Mouse (Mus musculus): Measurements from ENCODE around the gene Spns1. TPM values are rescaled to one million over a fixed set of nuclear protein-coding genes. Genes with fewer than 3 reads are reported as not detected.

Spns1 gene
- polyA plus RNA-seq, 1 experiment from 2014 or later = 67.6 TPM

DNA sequence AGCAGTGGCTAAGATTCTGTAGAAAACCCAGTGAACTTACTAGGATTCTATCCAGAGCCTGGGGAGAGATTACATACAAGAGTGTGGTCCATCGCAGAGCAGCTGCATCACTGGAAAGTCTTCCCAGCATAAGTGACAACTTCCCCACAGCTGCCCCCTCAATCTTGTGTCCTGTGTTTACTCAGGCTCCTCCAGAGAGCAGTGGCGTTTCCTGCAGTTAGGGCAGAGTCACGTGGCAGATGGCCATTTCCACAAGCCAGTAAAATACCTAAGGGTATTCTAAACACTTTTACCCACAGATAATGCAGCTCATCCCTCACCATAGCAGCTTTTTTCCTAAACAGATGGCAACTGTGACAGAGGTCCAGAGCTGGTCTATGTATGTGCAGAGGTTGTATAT is 52.5 kb downstream of the Spns1 start:
- DNase-seq (ENCODE audit: low spot score) = no peak
- 54% methylated on average over 3 of the region's 3 CpGs for WGBS
- H3K9me3 ChIP-seq (replicated peaks) = no peaks in the 10 kb centered on the region

DNA sequence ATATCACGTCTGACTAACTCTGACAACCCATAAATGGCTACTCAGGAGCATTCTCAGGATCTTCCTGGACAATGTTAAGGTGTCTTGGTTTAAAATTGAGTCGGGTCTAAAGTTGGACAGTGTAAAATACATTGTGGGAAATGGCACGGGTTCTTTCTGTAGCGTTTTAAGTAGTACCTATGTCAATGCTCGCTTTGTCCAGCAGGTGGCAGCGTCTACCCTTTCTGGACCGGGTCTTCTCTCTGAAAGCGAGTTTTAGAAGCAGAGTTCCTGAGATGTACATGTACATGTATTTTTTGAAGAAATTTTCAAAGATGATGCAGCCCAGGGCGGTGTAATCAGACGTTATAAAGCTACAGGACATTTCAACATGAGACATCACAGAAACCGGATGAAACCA is 53.5 kb downstream of the Spns1 start:
- Histone ChIP-seq H3K4me1 (0 out of 2 replicates have a peak, but pooled peaks cover 6% of the 10 kb centered on the region), H3K4me3 (no peak overlapping the region), H3K27me3 (ENCODE audit: low read depth, poor library complexity, severe bottlenecking) (peaks cover 9% of the 10 kb centered on the region; the same call in 1 of the 2 replicates), H3K27ac (replicated peaks) (no peak overlapping the region), H3K9me3 (replicated peaks) (no peaks in the 10 kb centered on the region), H3K36me3 (no peaks in the 10 kb centered on the region)
- 9% methylated on average over 11 of the region's 11 CpGs for WGBS
- peak; percentile 78 for DNase-seq (ENCODE audit: low spot score)

More for the DNA sequence above, 52.5 kb downstream of the Spns1 start:
- H3K36me3 ChIP-seq = no peaks in the 10 kb centered on the region
- no peak overlapping the region for H3K4me3 ChIP-seq
- no peak overlapping the region for H3K27ac ChIP-seq (replicated peaks)
- 0 out of 2 replicates have a peak, but pooled peaks cover 6% of the 10 kb centered on the region for H3K4me1 ChIP-seq
- H3K27me3 ChIP-seq (ENCODE audit: low read depth, poor library complexity, severe bottlenecking) = peaks cover 9% of the 10 kb centered on the region; the same call in 1 of the 2 replicates

Small RNA genes within 50 kb of the gene (microRNA-seq; reads per million reads assigned to microRNA genes)
- gene Mir7058 = not detected

Other genes with a start within 250 kb of the Spns1 start
- gene Xpo6, start 176.9 kb downstream of the Spns1 start, polyA plus RNA-seq (2016; fragmentation: Nextera tagmentation; extraction: Ambion mirVana) = 61.3 and 65.7 TPM in 2 replicates
- gene Sbk1, start 104.8 kb downstream of the Spns1 start, polyA plus RNA-seq (2016; fragmentation: Nextera tagmentation; extraction: Ambion mirVana) = 91.5 and 129 TPM in 2 replicates
- gene Lat, start 7.9 kb downstream of the Spns1 start, polyA plus RNA-seq (2016; fragmentation: Nextera tagmentation; extraction: Ambion mirVana) = 1.6 and 2.6 TPM in 2 replicates
- gene Nfatc2ip, start 19.3 kb upstream of the Spns1 start, polyA plus RNA-seq (2016; fragmentation: Nextera tagmentation; extraction: Ambion mirVana) = 2.6 and 2.8 TPM in 2 replicates
- 0.07 and 0.16 TPM in 2 replicates for gene Cd19, start 37.4 kb upstream of the Spns1 start, polyA plus RNA-seq (2016; fragmentation: Nextera tagmentation; extraction: Ambion mirVana)
- 26.6 and 27.0 TPM in 2 replicates for gene Rabep2, start 51.3 kb upstream of the Spns1 start, polyA plus RNA-seq (2016; fragmentation: Nextera tagmentation; extraction: Ambion mirVana)
- 0.16 and 0.28 TPM in 2 replicates for gene Atp2a1, start 85.7 kb upstream of the Spns1 start, polyA plus RNA-seq (2016; fragmentation: Nextera tagmentation; extraction: Ambion mirVana)
- gene Sh2b1, start 98.0 kb upstream of the Spns1 start, polyA plus RNA-seq (2016; fragmentation: Nextera tagmentation; extraction: Ambion mirVana) = 54.1 and 58.7 TPM in 2 replicates
- gene Tufm, start 109.9 kb upstream of the Spns1 start, polyA plus RNA-seq (2016; fragmentation: Nextera tagmentation; extraction: Ambion mirVana) = 161 and 178 TPM in 2 replicates
- 44.8 and 50.2 TPM in 2 replicates for gene Atxn2l, start 126.0 kb upstream of the Spns1 start, polyA plus RNA-seq (2016; fragmentation: Nextera tagmentation; extraction: Ambion mirVana)
- gene Eif3c, start 189.0 kb upstream of the Spns1 start, polyA plus RNA-seq (2016; fragmentation: Nextera tagmentation; extraction: Ambion mirVana) = 206 and 215 TPM in 2 replicates
- 0.41 and 0.58 TPM in 2 replicates for gene Apobr, start 207.5 kb upstream of the Spns1 start, polyA plus RNA-seq (2016; fragmentation: Nextera tagmentation; extraction: Ambion mirVana)
- gene Cln3, start 208.4 kb upstream of the Spns1 start, polyA plus RNA-seq (2016; fragmentation: Nextera tagmentation; extraction: Ambion mirVana) = 23.8 and 32.3 TPM in 2 replicates
- gene Il27, start 217.5 kb upstream of the Spns1 start, polyA plus RNA-seq (2016; fragmentation: Nextera tagmentation; extraction: Ambion mirVana) = not detected in 2 replicates